Mouse (Mus musculus) thymus, adult 2 months (tissue): ENCODE data around the gene Olfr1357.

ENCODE experiments used
- CTCF ChIP-seq: fragments of 200-500 bp; IDR thresholded peaks from 2 replicates; pipeline ENCODE4 v1.5.1; 2012; ENCODE audit warnings: mild to moderate bottlenecking, control low read depth, low read length, moderate library complexity, borderline replicate concordance; ENCODE audit not compliant: control insufficient read depth, poor library complexity, insufficient read depth; ENCODE audit errors: extremely low read depth
- POLR2A ChIP-seq: fragments of 200-500 bp; IDR thresholded peaks from 2 replicates; pipeline ENCODE4 v1.6.1; 2012; ENCODE audit warnings: mild to moderate bottlenecking, low read length, control low read depth, moderate library complexity; ENCODE audit not compliant: control insufficient read depth, poor library complexity, insufficient read depth; ENCODE audit errors: extremely low read depth

GRCm38 (mm10) chr10:78607602-78608001 lies 10.3 kb downstream of the Olfr1357 start:
- TF ChIP-seq POLR2A (no peak), CTCF (no peak)
